Mouse (Mus musculus) MEL (cell line): ENCODE measurements around the gene Cox7b2. TPM values are rescaled to one million over a fixed set of nuclear protein-coding genes. Genes with fewer than 3 reads are reported as not detected.

Source experiments
- DNase-seq: peaks from one replicate; pipeline ENCODE4 v3.0.0; 2011; ENCODE audit warnings: low read depth, low spot score
- H3K27ac ChIP-seq: 2 replicates; pipeline ENCODE4 v1.5.1; 2012; ENCODE audit warnings: low read depth, mild to moderate bottlenecking, control low read depth, low read length, moderate library complexity; ENCODE audit not compliant: control insufficient read depth
- H3K27me3 ChIP-seq, 2 experiments: fragments of 150-350 bp in 1 of 2; sonication (generic) in 1 of 2; 2 replicates each; pipeline ENCODE4 v1.6.1; 2012; ENCODE audit warnings: low read length in 2 of 2, mild to moderate bottlenecking in 2 of 2, improper control_type of control experiment in 1 of 2, moderate library complexity in 1 of 2; ENCODE audit not compliant: insufficient read depth in 2 of 2, control insufficient read depth in 1 of 2
- H3K36me3 ChIP-seq, 2 experiments: 2 replicates each; pipeline ENCODE4 v1.6.1; 2012 to 2014; ENCODE audit warnings: low read length in 2 of 2, improper control_type of control experiment in 1 of 2, inconsistent platforms in 1 of 2, mild to moderate bottlenecking in 1 of 2; ENCODE audit not compliant: insufficient read depth in 2 of 2, control insufficient read depth in 1 of 2
- H3K4me1 ChIP-seq, 2 experiments: fragments of 150-350 bp in 1 of 2; sonication (generic) in 1 of 2; 2 replicates each; pipeline ENCODE4 v1.6.1; 2012; ENCODE audit warnings: low read length in 2 of 2, improper control_type of control experiment in 1 of 2, mild to moderate bottlenecking in 1 of 2; ENCODE audit not compliant: insufficient read depth in 2 of 2, control insufficient read depth in 1 of 2
- H3K4me3 ChIP-seq, 2 experiments: fragments of 150-350 bp in 1 of 2; sonication (generic) in 1 of 2; 2 replicates each; pipeline ENCODE4 v1.5.1; 2012; ENCODE audit warnings: low read depth in 2 of 2, low read length in 2 of 2, mild to moderate bottlenecking in 2 of 2, moderate library complexity in 2 of 2, control low read depth in 1 of 2, improper control_type of control experiment in 1 of 2; ENCODE audit not compliant: control insufficient read depth in 1 of 2, insufficient read depth in 1 of 2
- H3K79me2 ChIP-seq: 2 replicates; pipeline ENCODE4 v1.6.1; 2012; ENCODE audit warnings: mild to moderate bottlenecking, low read length, moderate library complexity; ENCODE audit not compliant: control insufficient read depth, poor library complexity, insufficient read depth
- H3K9ac ChIP-seq: 2 replicates; pipeline ENCODE4 v1.6.1; 2012; ENCODE audit warnings: low read depth, mild to moderate bottlenecking, control low read depth, low read length, moderate library complexity; ENCODE audit not compliant: control insufficient read depth, poor library complexity, severe bottlenecking
- H3K9me3 ChIP-seq: fragments of 150-350 bp; sonication (generic); replicated peaks from 2 replicates; pipeline ENCODE4 v1.6.1; 2012; ENCODE audit warnings: mild to moderate bottlenecking, low read length, improper control_type of control experiment, moderate library complexity; ENCODE audit not compliant: insufficient read depth
- BHLHE40 ChIP-seq: IDR thresholded peaks from 2 replicates; pipeline ENCODE4 v1.6.1; 2012; ENCODE audit warnings: low read depth, mild to moderate bottlenecking, inconsistent platforms, low read length, improper control_type of control experiment, borderline replicate concordance
- CTCF ChIP-seq, 3 experiments: IDR thresholded peaks in 2 of 3; conservative IDR thresholded peaks in 1 of 3; 2 replicates each; pipeline ENCODE4 v1.5.1; 2011 to 2012; ENCODE audit warnings: low read length in 3 of 3, low read depth in 2 of 3, mild to moderate bottlenecking in 2 of 3, improper control_type of control experiment in 1 of 3, inconsistent platforms in 1 of 3, mixed read lengths in 1 of 3, moderate library complexity in 1 of 3; ENCODE audit not compliant: control insufficient read depth in 1 of 3, insufficient read depth in 1 of 3, poor library complexity in 1 of 3, severe bottlenecking in 1 of 3
- E2F4 ChIP-seq: IDR thresholded peaks from 2 replicates; pipeline ENCODE4 v1.6.1; 2011; ENCODE audit warnings: low read depth, low read length, improper control_type of control experiment, borderline replicate concordance
- ELF1 ChIP-seq: IDR thresholded peaks from 2 replicates; pipeline ENCODE4 v1.6.1; 2014; ENCODE audit warnings: low read depth, mild to moderate bottlenecking, inconsistent platforms, low read length, improper control_type of control experiment, moderate library complexity
- GABPA ChIP-seq: IDR thresholded peaks from 2 replicates; pipeline ENCODE4 v1.6.1; 2012; ENCODE audit warnings: low read depth, mild to moderate bottlenecking, inconsistent platforms, low read length, improper control_type of control experiment, moderate library complexity
- GATA1 ChIP-seq: IDR thresholded peaks from 2 replicates; pipeline ENCODE4 v1.6.1; 2011; ENCODE audit warnings: low read depth, low read length, improper control_type of control experiment
- JUND ChIP-seq: IDR thresholded peaks from 2 replicates; pipeline ENCODE4 v1.6.1; 2011; ENCODE audit warnings: low read depth, mild to moderate bottlenecking, improper control_type of control experiment, low read length
- KAT2A ChIP-seq: conservative IDR thresholded peaks from 2 replicates; pipeline ENCODE4 v1.6.1; 2012; ENCODE audit warnings: low read depth, low read length, improper control_type of control experiment, inconsistent platforms
- MAFK ChIP-seq: IDR thresholded peaks from 2 replicates; pipeline ENCODE4 v1.6.1; 2011; ENCODE audit warnings: low read depth, mild to moderate bottlenecking, low read length, improper control_type of control experiment, borderline replicate concordance
- MXI1 ChIP-seq: IDR thresholded peaks from 2 replicates; pipeline ENCODE4 v1.6.1; 2011; ENCODE audit warnings: mild to moderate bottlenecking, low read depth, low read length, improper control_type of control experiment
- MYB ChIP-seq: IDR thresholded peaks from 2 replicates; pipeline ENCODE4 v1.6.1; 2011; ENCODE audit warnings: mild to moderate bottlenecking, low read depth, low read length, improper control_type of control experiment
- MYC ChIP-seq: IDR thresholded peaks from 2 replicates; pipeline ENCODE4 v1.6.1; 2011; ENCODE audit warnings: low read depth, mild to moderate bottlenecking, low read length, improper control_type of control experiment, moderate library complexity
- NELFE ChIP-seq: IDR thresholded peaks from 2 replicates; pipeline ENCODE4 v1.6.1; 2011; ENCODE audit warnings: low read depth, low read length, improper control_type of control experiment
- POLR2AphosphoS2 ChIP-seq: IDR thresholded peaks from 2 replicates; pipeline ENCODE4 v1.6.1; 2011; ENCODE audit warnings: low read length, improper control_type of control experiment
- RAD21 ChIP-seq: IDR thresholded peaks from 2 replicates; pipeline ENCODE4 v1.6.1; 2011; ENCODE audit warnings: mild to moderate bottlenecking, low read depth, low read length, improper control_type of control experiment
- RCOR1 ChIP-seq: IDR thresholded peaks from 2 replicates; pipeline ENCODE4 v1.6.1; 2012; ENCODE audit warnings: low read depth, mild to moderate bottlenecking, inconsistent platforms, low read length, improper control_type of control experiment
- SIN3A ChIP-seq: IDR thresholded peaks from 2 replicates; pipeline ENCODE4 v1.6.1; 2012; ENCODE audit warnings: low read length, improper control_type of control experiment, inconsistent platforms
- TBP ChIP-seq: IDR thresholded peaks from 2 replicates; pipeline ENCODE4 v1.8.0; 2011; ENCODE audit warnings: low read depth, low read length, improper control_type of control experiment
- USF1 ChIP-seq: IDR thresholded peaks from 2 replicates; pipeline ENCODE4 v1.6.1; 2014; ENCODE audit warnings: low read depth, mild to moderate bottlenecking, inconsistent platforms, low read length, improper control_type of control experiment, moderate library complexity
- USF2 ChIP-seq, 2 experiments: IDR thresholded peaks; 2 replicates each; pipeline ENCODE4 v1.6.1; 2011 to 2012; ENCODE audit warnings: improper control_type of control experiment in 2 of 2, low read length in 2 of 2, borderline replicate concordance in 1 of 2, inconsistent platforms in 1 of 2, low read depth in 1 of 2, mild to moderate bottlenecking in 1 of 2; ENCODE audit not compliant: insufficient read depth in 1 of 2
- ZMIZ1 ChIP-seq: IDR thresholded peaks from 2 replicates; pipeline ENCODE4 v1.6.1; 2012; ENCODE audit warnings: low read depth, mild to moderate bottlenecking, inconsistent platforms, low read length, improper control_type of control experiment, moderate library complexity
- polyA plus RNA-seq, 2 experiments: library from polyadenylated mRNA; stranded (reverse) in 1 of 2; unstranded in 1 of 2; fragments of >175 nt in 1 of 2; fragments of >200 nt in 1 of 2; gene quantifications; 2 replicates each; pipeline versions ENCODE4 v1.2.1 to v1.2.4; 2012; ENCODE audit warnings: low replicate concordance in 2 of 2, low read depth in 1 of 2; ENCODE audit not compliant: insufficient read length in 2 of 2, insufficient read depth in 1 of 2, missing spikeins in 1 of 2
- total RNA-seq: library from RNA; depleted of rRNA; stranded (reverse); fragments of 300-350 nt; gene quantifications from 2 replicates; pipeline ENCODE4 v1.2.3, GENCODE M21; 2012; rRNA removed

Gene Cox7b2
- not detected in 2 replicates for total RNA-seq
- not detected for polyA plus RNA-seq

GRCm38 (mm10) chr5:71548079-71548478 lies at the start of gene Cox7b2:
Cox7b2 (minus strand) TSS chr5:71548205.
- no peak within 1 kb of the TSS for H3K4me3 ChIP-seq
- no peak for TF ChIP-seq KAT2A
- no peak for TF ChIP-seq MYB
- no peak for TF ChIP-seq SIN3A
- TF ChIP-seq USF1: no peak
- TF ChIP-seq MXI1: no peak
- no peak for TF ChIP-seq GABPA
- TF ChIP-seq USF2 (IDR thresholded peaks at IDR 0.05; ENCODE audit: borderline replicate concordance in 1 of 2, insufficient read depth in 1 of 2, low read depth in 1 of 2, low read length in 2 of 2): no peak
- no peak for TF ChIP-seq MAFK
- no peak for TF ChIP-seq ELF1
- no peaks in the 10 kb centered on the region for H3K27me3 ChIP-seq
- H3K9me3 ChIP-seq: no peaks in the 10 kb centered on the region
- no peaks in the 10 kb centered on the region for H3K36me3 ChIP-seq
- no peaks in the 10 kb centered on the region for H3K4me1 ChIP-seq
- no peaks in the 10 kb centered on the region for H3K79me2 ChIP-seq
- no peak within 1 kb of the TSS for H3K27ac ChIP-seq
- DNase-seq: no peak
- no peak within 1 kb of the TSS for H3K9ac ChIP-seq

DNA sequence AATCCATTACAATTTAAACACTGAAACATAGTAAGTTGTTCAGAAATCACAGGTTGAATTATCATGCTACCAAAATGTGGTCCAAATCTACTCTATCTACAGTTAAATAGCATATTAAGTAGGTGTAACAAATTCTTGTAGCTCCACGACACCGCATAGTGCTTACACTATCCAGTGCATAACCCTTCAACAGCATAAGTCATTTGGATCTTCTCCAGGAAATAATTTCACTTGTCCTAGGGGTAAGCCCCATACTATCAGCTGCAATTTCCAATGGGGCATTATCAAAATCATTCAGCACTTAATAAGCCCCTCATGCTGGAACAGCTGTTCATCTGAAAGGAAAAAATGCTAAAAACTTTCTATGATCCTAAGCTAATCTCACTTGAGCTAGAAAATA lies 47.3 kb upstream of the Cox7b2 start:
- no peaks in the 10 kb centered on the region for H3K4me1 ChIP-seq
- TF ChIP-seq TBP: no peak
- TF ChIP-seq SIN3A: no peak
- no peak for TF ChIP-seq NELFE
- no peak for TF ChIP-seq RCOR1
- TF ChIP-seq ZMIZ1: no peak
- TF ChIP-seq CTCF (IDR thresholded peaks at IDR 0.05 in 2 of 3, conservative IDR thresholded peaks at IDR 0.05 in 1 of 3; ENCODE audit: control insufficient read depth in 1 of 3, insufficient read depth in 1 of 3, low read depth in 2 of 3, low read length in 3 of 3, poor library complexity in 1 of 3, severe bottlenecking in 1 of 3): no peak
- TF ChIP-seq GATA1: no peak
- TF ChIP-seq USF2 (IDR thresholded peaks at IDR 0.05; ENCODE audit: borderline replicate concordance in 1 of 2, insufficient read depth in 1 of 2, low read depth in 1 of 2, low read length in 2 of 2): no peak
- TF ChIP-seq E2F4: no peak
- no peak for TF ChIP-seq MYC
- TF ChIP-seq POLR2AphosphoS2: no peak
- no peak for TF ChIP-seq JUND
- TF ChIP-seq BHLHE40: no peak
- no peak for TF ChIP-seq RAD21
- TF ChIP-seq, all 39 proteins: peak for 0
- no peaks in the 10 kb centered on the region for H3K79me2 ChIP-seq
- no peaks in the 10 kb centered on the region for H3K27me3 ChIP-seq
- no peaks in the 10 kb centered on the region for H3K9me3 ChIP-seq
- no peak for DNase-seq
- H3K4me3 ChIP-seq: no peak overlapping the region
- no peak overlapping the region for H3K9ac ChIP-seq
- no peaks in the 10 kb centered on the region for H3K36me3 ChIP-seq
- H3K27ac ChIP-seq: no peak overlapping the region
